Mouse (Mus musculus) hindbrain, embryonic 11.5 days (tissue): ENCODE results near the gene Antxr2. TPM values are rescaled to one million over a fixed set of nuclear protein-coding genes. Genes with fewer than 3 reads are reported as not detected.

Source experiments
- ATAC-seq: fragments of 200-750 bp; cut with Nextera tagmentation; 2 replicates; pipeline ENCODE4 v1.8.0; 2017; ENCODE audit warnings: mild to moderate bottlenecking, moderate TSS enrichment, moderate library complexity; ENCODE audit not compliant: low FRiP score
- DNase-seq: peaks from one replicate; pipeline ENCODE4 v3.0.0-alpha.2; 2015; ENCODE audit warnings: low spot score
- H3K27ac ChIP-seq: fragments of 300-500 bp; sonication (generic); 2 replicates; pipeline ENCODE4 v1.5.1; 2014; ENCODE audit warnings: mild to moderate bottlenecking, low read depth, low read length
- H3K27me3 ChIP-seq: fragments of 300-500 bp; sonication (generic); 2 replicates; pipeline ENCODE4 v1.6.1; 2014; ENCODE audit warnings: mild to moderate bottlenecking, low read length, moderate library complexity, mixed read lengths; ENCODE audit not compliant: control insufficient read depth, insufficient read depth
- H3K36me3 ChIP-seq: fragments of 300-500 bp; sonication (generic); 2 replicates; pipeline ENCODE4 v1.6.1; 2014; ENCODE audit warnings: mild to moderate bottlenecking, low read length, moderate library complexity, mixed read lengths; ENCODE audit not compliant: control insufficient read depth, insufficient read depth
- H3K4me1 ChIP-seq: fragments of 300-500 bp; sonication (generic); replicated peaks from 2 replicates; pipeline ENCODE4 v1.6.1; 2014; ENCODE audit warnings: low read length, mixed read lengths; ENCODE audit not compliant: control insufficient read depth, insufficient read depth
- H3K4me2 ChIP-seq: fragments of 300-500 bp; sonication (generic); replicated peaks from 2 replicates; pipeline ENCODE4 v1.6.1; 2014; ENCODE audit warnings: mild to moderate bottlenecking, low read depth, low read length
- H3K4me3 ChIP-seq: fragments of 300-500 bp; sonication (generic); 2 replicates; pipeline ENCODE4 v1.5.1; 2014; ENCODE audit warnings: low read depth, low read length
- H3K9ac ChIP-seq: fragments of 300-500 bp; sonication (generic); 2 replicates; pipeline ENCODE4 v1.6.1; 2014; ENCODE audit warnings: low read depth, low read length
- H3K9me3 ChIP-seq: fragments of 300-500 bp; sonication (generic); 2 replicates; pipeline ENCODE4 v1.6.1; 2016; ENCODE audit warnings: low read length; ENCODE audit not compliant: control insufficient read depth
- WGBS: fragments of 180-500 bp; shearing (Covaris S2); extraction: QIAGEN DNeasy Blood & Tissue Kit; methylation state at CpG from one replicate; pipeline ENCODE4 v1.1.7; 2014; 5-methylcytosine and 5-hydroxymethylcytosine counted together
- polyA plus RNA-seq: library from polyadenylated mRNA; unstranded; fragments of >200 nt; fragmentation: Nextera tagmentation; extraction: Ambion mirVana; gene quantifications from 2 replicates; pipeline ENCODE4 v1.2.1, GENCODE M21; 2014

The Antxr2 gene
- polyA plus RNA-seq, 1 experiment from 2014 or later, result 9.5 TPM

GRCm38 (mm10) chr5:98030091-98030901 is 547 bp downstream of the Antxr2 start:
- Histone ChIP-seq H3K9ac (peak overlapping the region; percentile 89), H3K4me1 (no peaks in the 10 kb centered on the region), H3K4me3 (peak overlapping the region; percentile 80), H3K4me2 (peak overlapping the region; percentile 90), H3K27me3 (no peaks in the 10 kb centered on the region), H3K27ac (peak overlapping the region; percentile 82), H3K36me3 (no peaks in the 10 kb centered on the region), H3K9me3 (no peaks in the 10 kb centered on the region)
- under 1% methylated on average over 36 of the region's 36 CpGs for WGBS
- DNase-seq (peak; percentile 77), ATAC-seq (peak; percentile 92)

DNA sequence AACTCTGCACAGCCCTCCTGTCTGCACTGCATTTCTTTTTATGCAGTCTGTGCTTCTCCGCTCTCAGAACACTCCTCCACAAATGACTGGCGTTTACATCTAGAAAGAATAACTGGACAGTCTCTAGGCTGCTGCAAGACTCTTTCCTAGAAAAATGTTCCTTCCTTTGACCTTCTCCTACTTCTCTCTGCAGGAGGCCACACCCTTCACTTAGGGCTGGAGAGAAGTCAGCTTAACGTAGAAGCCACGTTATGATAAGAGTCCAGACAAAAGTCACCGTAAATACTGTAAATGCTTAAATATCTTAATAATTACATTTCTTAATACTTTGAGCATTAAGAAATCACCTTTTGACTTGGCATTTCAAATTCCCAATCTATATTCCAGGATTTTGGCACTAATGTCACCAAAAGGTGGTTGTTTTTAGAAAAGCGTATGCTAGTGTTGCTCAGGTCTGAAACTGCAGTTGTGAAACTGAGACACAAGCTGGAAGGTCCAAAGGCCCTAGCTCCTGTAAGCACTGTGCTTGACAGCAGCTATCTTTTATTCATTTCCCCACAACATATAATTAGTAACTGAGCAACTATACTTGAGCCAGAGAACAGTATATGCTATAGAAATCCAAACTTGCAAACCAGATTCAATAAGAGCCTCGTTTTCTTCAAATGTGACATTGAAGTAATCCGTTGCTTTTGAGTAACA is 3.0 kb downstream of the Antxr2 start:
- no peak overlapping the region for H3K9ac ChIP-seq
- H3K4me3 ChIP-seq, result no peak overlapping the region
- H3K9me3 ChIP-seq, result no peaks in the 10 kb centered on the region
- no peaks in the 10 kb centered on the region for H3K36me3 ChIP-seq
- no peak for DNase-seq
- no peak overlapping the region for H3K4me2 ChIP-seq
- no peaks in the 10 kb centered on the region for H3K4me1 ChIP-seq
- H3K27me3 ChIP-seq, result no peaks in the 10 kb centered on the region
- 69% methylated on average over 8 of the region's 8 CpGs for WGBS
- ATAC-seq, result no peak
- no peak overlapping the region for H3K27ac ChIP-seq

GRCm38 (mm10) chr5:98025921-98026320 is 4.9 kb downstream of the Antxr2 start:
- no peaks in the 10 kb centered on the region for H3K36me3 ChIP-seq
- no peak overlapping the region for H3K4me2 ChIP-seq
- H3K27me3 ChIP-seq, result no peaks in the 10 kb centered on the region
- H3K4me1 ChIP-seq, result no peaks in the 10 kb centered on the region
- H3K9ac ChIP-seq, result no peak overlapping the region
- ATAC-seq (no peak), DNase-seq (no peak)
- no peaks in the 10 kb centered on the region for H3K9me3 ChIP-seq
- 93% methylated on average over 2 of the region's 2 CpGs for WGBS
- H3K4me3 ChIP-seq, result no peak overlapping the region
- H3K27ac ChIP-seq, result no peak overlapping the region

GRCm38 (mm10) chr5:98024545-98024944 is 6.3 kb downstream of the Antxr2 start:
- Histone ChIP-seq H3K4me1 (no peaks in the 10 kb centered on the region), H3K27ac (no peak overlapping the region), H3K4me2 (no peak overlapping the region), H3K9me3 (no peaks in the 10 kb centered on the region), H3K36me3 (no peaks in the 10 kb centered on the region), H3K27me3 (no peaks in the 10 kb centered on the region), H3K9ac (no peak overlapping the region), H3K4me3 (no peak overlapping the region)
- no peak for ATAC-seq
- WGBS, result 86% methylated on average over 2 of the region's 2 CpGs
- DNase-seq, result no peak

DNA sequence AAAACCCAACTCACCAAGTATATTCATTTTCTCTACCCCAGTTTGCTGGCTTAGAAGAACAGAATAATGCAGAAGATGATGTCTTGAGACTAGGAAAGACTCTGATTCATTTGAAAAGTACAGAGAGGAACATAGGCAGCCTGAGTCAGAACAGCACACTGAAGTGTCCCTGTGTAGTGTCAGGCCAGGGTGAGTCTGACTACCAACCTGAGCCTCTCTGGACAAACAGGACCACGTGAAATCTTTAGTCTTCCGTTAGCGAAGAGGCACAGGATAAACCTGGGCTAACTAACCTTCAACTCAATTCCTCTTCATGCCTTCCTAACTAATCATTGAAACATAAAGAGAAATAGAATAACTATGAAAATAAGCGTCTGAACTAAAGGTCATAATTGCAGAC is 9.3 kb downstream of the Antxr2 start:
- Histone ChIP-seq H3K27ac (no peak overlapping the region), H3K4me2 (no peak overlapping the region), H3K27me3 (no peaks in the 10 kb centered on the region), H3K9ac (no peak overlapping the region), H3K9me3 (no peaks in the 10 kb centered on the region), H3K4me3 (no peak overlapping the region), H3K36me3 (no peaks in the 10 kb centered on the region), H3K4me1 (no peaks in the 10 kb centered on the region)
- WGBS, result 92% methylated on average over 4 of the region's 4 CpGs
- DNase-seq, result no peak
- ATAC-seq, result no peak

- Histone ChIP-seq H3K9me3 (no peaks in the 10 kb centered on the region), H3K27me3 (no peaks in the 10 kb centered on the region), H3K9ac (no peak overlapping the region), H3K4me2 (no peak overlapping the region), H3K36me3 (no peaks in the 10 kb centered on the region), H3K4me3 (no peak overlapping the region), H3K27ac (no peak overlapping the region), H3K4me1 (no peaks in the 10 kb centered on the region)
- ATAC-seq (no peak), DNase-seq (no peak)
Measured at GRCm38 (mm10) chr5:98020658-98021057, 10.2 kb downstream of the Antxr2 start.

DNA sequence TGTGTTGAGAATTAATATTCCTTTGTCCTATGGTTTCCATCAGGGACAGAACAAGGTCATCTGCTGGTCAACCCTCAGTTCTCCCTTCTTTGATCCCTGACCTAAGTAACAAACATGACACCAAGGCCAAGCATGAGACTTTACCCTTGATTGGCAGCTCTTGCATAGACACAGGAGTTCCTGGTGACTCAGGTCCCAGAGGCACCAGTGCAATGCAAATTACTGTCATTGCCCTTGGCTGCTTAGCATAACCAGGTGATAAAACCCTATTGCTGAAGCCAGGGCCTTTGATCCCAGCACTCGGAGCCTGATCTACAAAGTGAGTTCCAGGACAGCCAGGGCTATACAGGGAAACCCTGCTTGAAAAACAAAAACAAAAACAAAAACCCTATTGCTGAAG is 11.4 kb downstream of the Antxr2 start:
- Histone ChIP-seq H3K36me3 (no peaks in the 10 kb centered on the region), H3K9ac (no peak overlapping the region), H3K4me2 (no peak overlapping the region), H3K4me1 (no peaks in the 10 kb centered on the region), H3K27me3 (no peaks in the 10 kb centered on the region), H3K9me3 (no peaks in the 10 kb centered on the region), H3K27ac (no peak overlapping the region), H3K4me3 (no peak overlapping the region)
- DNase-seq (no peak), ATAC-seq (no peak)
- WGBS, result 70% methylated on average over 1 of the region's 1 CpGs

DNA sequence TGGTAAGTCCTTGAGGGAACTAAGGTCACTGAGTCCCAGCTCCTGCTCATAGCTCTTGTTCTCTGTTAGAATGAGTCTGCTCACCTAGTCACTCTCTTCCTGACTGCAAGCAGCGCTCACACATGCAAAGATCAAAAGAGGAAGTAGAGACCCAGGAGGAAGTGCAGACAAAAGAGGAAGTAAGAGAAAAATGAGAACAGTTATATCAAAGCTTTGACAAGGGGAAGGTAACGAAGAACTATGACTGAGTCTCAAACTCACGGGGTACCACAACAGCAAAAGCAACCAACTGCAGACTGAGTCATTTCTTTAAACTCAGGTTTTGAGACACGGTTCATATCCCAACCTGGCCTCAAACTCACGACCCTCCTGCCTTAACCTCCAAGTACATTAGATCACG is 12.7 kb downstream of the Antxr2 start:
- no peaks in the 10 kb centered on the region for H3K4me1 ChIP-seq
- 88% methylated on average over 6 of the region's 6 CpGs for WGBS
- H3K4me3 ChIP-seq, result no peak overlapping the region
- ATAC-seq (no peak), DNase-seq (no peak)
- H3K36me3 ChIP-seq, result no peaks in the 10 kb centered on the region
- no peaks in the 10 kb centered on the region for H3K27me3 ChIP-seq
- H3K9me3 ChIP-seq, result no peaks in the 10 kb centered on the region
- H3K4me2 ChIP-seq, result no peak overlapping the region
- no peak overlapping the region for H3K9ac ChIP-seq
- H3K27ac ChIP-seq, result no peak overlapping the region
